ENCODE assay signal across 9 mouse cellular contexts in the genomic region with DNA sequence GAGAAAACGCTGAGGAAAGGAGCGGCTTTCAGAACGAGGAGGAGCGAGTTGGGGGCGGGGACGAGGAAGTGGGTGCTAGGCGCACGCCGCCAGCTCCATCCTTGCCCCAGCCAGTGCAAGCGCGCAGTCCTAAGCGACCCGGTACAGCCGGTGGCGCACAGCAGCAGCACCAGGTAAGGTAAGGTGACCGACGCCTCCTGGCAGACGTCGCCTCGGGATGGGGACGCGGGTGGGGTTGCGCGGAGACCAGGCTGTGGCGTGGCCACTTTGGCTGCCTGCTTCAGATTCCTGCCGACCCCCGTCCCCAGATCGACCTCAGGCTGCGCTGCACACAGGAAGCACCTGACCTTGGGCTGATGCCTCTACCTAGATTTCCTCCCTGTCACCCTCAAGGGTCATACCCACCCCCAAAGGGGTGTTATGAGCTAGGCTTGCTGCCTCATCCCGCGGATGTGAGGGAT. TPM values are rescaled to one million over a fixed set of nuclear protein-coding genes. Genes with fewer than 3 reads are reported as not detected.
A peak's percentile ranks its signal among the peaks of the same experiment; 100 is the strongest.
DNase-seq lines count a peak whose midpoint lies in the region; ATAC-seq lines count a peak whose summit lies in the region.
"Had no signal": no experiment of that assay in that cellular context is flagged by ENCODE, and none has a peak within 500 bp of the region (broad histone marks: within the 10 kb centered on the region; RNA-seq: fewer than 3 reads in every experiment).

A gene (plus strand): TSS at position 109 of the 461 bp plus-strand sequence.

- peak within 1 kb of the TSS; percentile 76 for H3K9ac ChIP-seq in hindbrain, embryonic 16.5 days (ENCODE audit: low read depth, low read length)
- H3K9ac ChIP-seq in midbrain, embryonic 12.5 days (replicated peaks) = peak within 1 kb of the TSS; percentile 47

- peak within 1 kb of the TSS; percentile 83 for H3K4me2 ChIP-seq in hindbrain, embryonic 16.5 days (ENCODE audit: low read length)
- H3K4me2 ChIP-seq in midbrain, embryonic 12.5 days (replicated peaks) = peak within 1 kb of the TSS; percentile 71

- peak within 1 kb of the TSS; percentile 54 for H3K4me3 ChIP-seq in hindbrain, embryonic 16.5 days (ENCODE audit: low read length)
- H3K4me3 ChIP-seq in midbrain, embryonic 12.5 days = peak within 1 kb of the TSS; percentile 43

- no peak for DNase-seq in frontal cortex, postnatal 14 days (ENCODE audit: low spot score in 2 of 2)
- DNase-seq in retina, postnatal 1 day = peak; percentile 7
- no peak for DNase-seq in retina, embryonic 14.5 days (ENCODE audit: low spot score)
- DNase-seq in thymus, postnatal 25 days = peak; percentile 49

- H3K9me3 ChIP-seq in hindbrain, embryonic 16.5 days (ENCODE audit: control insufficient read depth, low read length) = no peaks in the 10 kb centered on the region
- no peaks in the 10 kb centered on the region for H3K9me3 ChIP-seq in midbrain, embryonic 12.5 days

- 3% methylated on average over 30 of the region's 31 CpGs for WGBS in hindbrain, embryonic 16.5 days
- 3% methylated on average over 26 of the region's 31 CpGs for WGBS in midbrain, embryonic 12.5 days

- H3K27ac ChIP-seq in hindbrain, embryonic 16.5 days (ENCODE audit: low read depth, low read length) = no peak within 1 kb of the TSS
- no peak within 1 kb of the TSS for H3K27ac ChIP-seq in midbrain, embryonic 12.5 days (replicated peaks)

- peak; percentile 72 for ATAC-seq in frontal cortex, adult (ENCODE audit: low TSS enrichment)
- ATAC-seq in hindbrain, embryonic 16.5 days = 0 out of 2 replicates have a peak, but pooled peaks have one; percentile 61
- ATAC-seq in midbrain, embryonic 12.5 days (ENCODE audit: low FRiP score, low read depth) = 0 out of 2 replicates have a peak, but pooled peaks have one; percentile 44
- no peak for ATAC-seq in erythroblast, adult 5-6 weeks (replicated peaks; ENCODE audit: low FRiP score, poor library complexity, severe bottlenecking)

- H3K4me1 ChIP-seq in hindbrain, embryonic 16.5 days (ENCODE audit: control insufficient read depth, insufficient read depth, low read depth, low read length) = peaks cover 4% of the 10 kb centered on the region; the same call in 1 of the 2 replicates
- peaks cover 6% of the 10 kb centered on the region for H3K4me1 ChIP-seq in midbrain, embryonic 12.5 days

- H3K36me3 ChIP-seq in hindbrain, embryonic 16.5 days (ENCODE audit: control insufficient read depth, insufficient read depth, low read length) = no peaks in the 10 kb centered on the region
- no peaks in the 10 kb centered on the region for H3K36me3 ChIP-seq in midbrain, embryonic 12.5 days

- no peaks in the 10 kb centered on the region; the same call in 1 of the 2 replicates for H3K27me3 ChIP-seq in hindbrain, embryonic 16.5 days (replicated peaks; ENCODE audit: control insufficient read depth, insufficient read depth, low read length)
- peaks cover 45% of the 10 kb centered on the region for H3K27me3 ChIP-seq in midbrain, embryonic 12.5 days

RNA-seq across cellular contexts. Expression of the gene that starts here (rescaled TPM):
- 1.1 TPM in 2 replicates for polyA plus RNA-seq in hindbrain, embryonic 16.5 days (2015; fragmentation: Nextera tagmentation; extraction: Ambion mirVana)
- polyA plus RNA-seq in midbrain, embryonic 12.5 days (2016; fragmentation: Nextera tagmentation; extraction: Ambion mirVana) = 0.08 and 0.34 TPM in 2 replicates
- total RNA-seq in erythroblast, adult 5-6 weeks (2015; ENCODE audit: low replicate concordance) = 5.0 and 7.7 TPM in 2 replicates
- total RNA-seq in erythroblast, adult 5-6 weeks (2017; ENCODE audit: low replicate concordance) = 1.4 and 1.5 TPM in 2 replicates
- polyA plus RNA-seq: C2C12 had no signal

Comparison
In these comparisons a context has a peak if more than half of its experiments do, and no peak if none do; other contexts are left out.
1. DNase-seq: peak in retina, postnatal 1 day (single experiment) and thymus, postnatal 25 days (single experiment); none in frontal cortex, postnatal 14 days (0 of 2) and retina, embryonic 14.5 days (single experiment).
2. Peak in ATAC-seq, H3K4me3 ChIP-seq, H3K9ac ChIP-seq and H3K4me2 ChIP-seq in midbrain, embryonic 12.5 days; RNA of the gene not detected or under 1 TPM.